Mouse (Mus musculus) forebrain, embryonic 15.5 days (tissue): ENCODE results near the gene Klf3. TPM values are rescaled to one million over a fixed set of nuclear protein-coding genes. Genes with fewer than 3 reads are reported as not detected.
A peak's percentile ranks its signal among the peaks of the same experiment; 100 is the strongest.

Experiments
- ATAC-seq: fragments of 200-750 bp; cut with Nextera tagmentation; replicated peaks from 2 replicates; pipeline ENCODE4 v1.8.0; 2017; ENCODE audit warnings: mild to moderate bottlenecking, moderate TSS enrichment, moderate library complexity
- H3K27ac ChIP-seq: fragments of 300-500 bp; sonication (generic); replicated peaks from 2 replicates; pipeline ENCODE4 v1.5.1; 2015; ENCODE audit warnings: mild to moderate bottlenecking, inconsistent platforms
- H3K27me3 ChIP-seq: fragments of 300-500 bp; sonication (generic); 2 replicates; pipeline ENCODE4 v1.6.1; 2015; ENCODE audit warnings: inconsistent platforms
- H3K36me3 ChIP-seq: fragments of 300-500 bp; sonication (generic); 2 replicates; pipeline ENCODE4 v1.6.1; 2015; ENCODE audit warnings: mild to moderate bottlenecking, inconsistent platforms
- H3K4me1 ChIP-seq: fragments of 300-500 bp; sonication (generic); 2 replicates; pipeline ENCODE4 v1.6.1; 2015; ENCODE audit warnings: inconsistent platforms
- H3K4me2 ChIP-seq: fragments of 300-500 bp; sonication (generic); replicated peaks from 2 replicates; pipeline ENCODE4 v1.6.1; 2015; ENCODE audit warnings: mild to moderate bottlenecking, inconsistent platforms
- H3K4me3 ChIP-seq: fragments of 300-500 bp; sonication (generic); 2 replicates; pipeline ENCODE4 v1.5.1; 2015; ENCODE audit warnings: mild to moderate bottlenecking, inconsistent platforms
- H3K9ac ChIP-seq: fragments of 300-500 bp; sonication (generic); replicated peaks from 2 replicates; pipeline ENCODE4 v1.6.1; 2015; ENCODE audit warnings: mild to moderate bottlenecking, inconsistent platforms
- H3K9me3 ChIP-seq: fragments of 300-500 bp; sonication (generic); 2 replicates; pipeline ENCODE4 v1.6.1; 2016; ENCODE audit warnings: inconsistent platforms
- WGBS: fragments of 180-500 bp; shearing (Covaris S2); methylation state at CpG from one replicate; pipeline ENCODE4 v1.1.7; 2015; ENCODE audit warnings: mixed read lengths; 5-methylcytosine and 5-hydroxymethylcytosine counted together
- polyA plus RNA-seq: library from polyadenylated mRNA; unstranded; fragments of >200 nt; fragmentation: Nextera tagmentation; extraction: Ambion mirVana; gene quantifications from 2 replicates; pipeline ENCODE4 v1.2.1, GENCODE M21; 2015

Klf3 gene
- polyA plus RNA-seq, 1 experiment from 2014 or later = 33.0 TPM

DNA sequence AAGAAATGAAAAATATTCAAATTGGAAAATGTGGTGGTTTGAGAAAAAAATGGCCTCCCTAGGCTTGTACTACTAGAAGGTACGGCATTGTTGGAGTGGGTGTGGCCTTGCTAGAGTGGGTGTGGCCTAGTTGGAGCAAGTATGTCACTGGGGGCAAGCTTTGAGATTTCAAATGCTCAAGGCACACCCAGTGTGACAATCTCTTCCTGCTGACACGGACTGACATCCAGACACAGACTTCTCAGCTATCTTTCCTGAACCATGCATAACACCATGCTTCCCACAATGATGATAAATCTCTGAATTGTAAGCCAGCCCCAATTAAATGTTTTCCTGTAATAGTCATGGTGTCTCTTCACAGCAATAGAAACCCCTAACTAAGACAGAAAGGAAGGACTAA, 44.1 kb downstream of the Klf3 start:
- no peak overlapping the region for H3K9ac ChIP-seq
- H3K4me3 ChIP-seq = no peak overlapping the region
- no peak for ATAC-seq
- H3K27me3 ChIP-seq = no peaks in the 10 kb centered on the region
- 79% methylated on average over 2 of the region's 2 CpGs for WGBS
- H3K27ac ChIP-seq = no peak overlapping the region
- H3K4me2 ChIP-seq = no peak overlapping the region
- H3K4me1 ChIP-seq = no peaks in the 10 kb centered on the region
- no peaks in the 10 kb centered on the region for H3K36me3 ChIP-seq
- H3K9me3 ChIP-seq = 0 out of 2 replicates have a peak, but pooled peaks cover 4% of the 10 kb centered on the region

DNA sequence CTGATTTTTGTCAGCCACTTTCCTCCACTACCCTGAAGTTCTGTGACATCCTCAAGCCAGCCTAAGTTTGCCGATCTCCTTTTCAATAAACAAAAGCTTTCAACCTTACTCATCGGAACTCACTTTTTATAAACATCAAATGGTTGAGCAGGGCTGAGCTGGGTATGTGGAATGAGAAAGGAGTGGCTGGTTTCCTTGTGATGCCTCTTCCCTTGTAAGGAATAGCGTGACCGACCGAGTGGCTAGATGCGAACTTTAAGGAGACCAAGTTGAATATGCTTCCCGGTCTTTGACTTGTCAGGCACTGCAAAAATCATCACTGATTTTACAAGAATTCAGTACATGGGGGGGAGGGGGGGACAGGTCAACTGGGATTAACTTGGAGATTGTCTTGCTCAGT, 46.7 kb downstream of the Klf3 start:
- Histone ChIP-seq H3K9me3 (no peaks in the 10 kb centered on the region), H3K4me3 (no peak overlapping the region), H3K36me3 (no peaks in the 10 kb centered on the region), H3K27me3 (no peaks in the 10 kb centered on the region), H3K9ac (no peak overlapping the region), H3K4me1 (peaks cover 10% of the 10 kb centered on the region), H3K4me2 (no peak overlapping the region), H3K27ac (no peak overlapping the region)
- ATAC-seq = no peak
- 89% methylated on average over 7 of the region's 7 CpGs for WGBS

DNA sequence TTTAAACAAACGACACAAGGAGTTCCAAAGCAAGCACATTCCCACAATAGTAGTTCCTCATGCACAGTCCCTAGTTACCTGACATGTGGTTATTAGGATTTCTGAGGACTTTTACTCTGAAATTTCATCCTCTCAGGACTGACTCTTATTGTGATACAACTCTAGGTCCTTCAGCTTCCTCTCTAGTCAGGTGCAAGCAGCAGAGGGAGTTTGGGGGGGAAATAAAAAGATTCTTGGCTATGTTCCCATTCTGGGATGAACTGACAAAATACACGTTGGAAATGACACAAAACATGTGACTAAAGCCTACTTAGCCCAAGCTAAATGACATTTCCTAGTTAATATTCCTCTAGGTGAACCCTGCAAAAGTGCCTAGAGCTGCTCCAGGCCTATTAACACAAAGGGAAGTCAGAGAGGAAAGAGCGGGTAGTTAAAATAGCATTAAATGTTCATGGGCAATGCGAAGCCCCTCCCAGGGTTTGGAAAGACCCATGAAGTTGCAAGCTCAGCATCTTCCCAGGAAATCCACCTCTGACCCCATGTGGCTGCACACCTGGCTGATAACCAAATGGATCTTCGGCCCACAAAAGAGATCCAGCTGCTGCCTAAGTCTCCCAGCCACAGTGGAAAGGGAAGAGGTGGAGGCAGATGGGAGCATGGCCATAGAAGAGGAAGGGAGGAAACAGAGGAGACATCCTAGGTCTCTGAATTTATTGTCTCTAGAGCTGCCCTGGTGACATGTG, 49.6 kb downstream of the Klf3 start:
- H3K27ac ChIP-seq = peak overlapping the region; percentile 67
- 0 out of 2 replicates have a peak, but pooled peaks cover 5% of the 10 kb centered on the region for H3K9me3 ChIP-seq
- 40% methylated on average over 5 of the region's 5 CpGs for WGBS
- no peaks in the 10 kb centered on the region for H3K36me3 ChIP-seq
- peak; percentile 72 for ATAC-seq
- H3K4me2 ChIP-seq = no peak overlapping the region
- H3K4me3 ChIP-seq = no peak overlapping the region
- no peaks in the 10 kb centered on the region for H3K27me3 ChIP-seq
- peaks cover 10% of the 10 kb centered on the region for H3K4me1 ChIP-seq
- H3K9ac ChIP-seq = no peak overlapping the region

DNA sequence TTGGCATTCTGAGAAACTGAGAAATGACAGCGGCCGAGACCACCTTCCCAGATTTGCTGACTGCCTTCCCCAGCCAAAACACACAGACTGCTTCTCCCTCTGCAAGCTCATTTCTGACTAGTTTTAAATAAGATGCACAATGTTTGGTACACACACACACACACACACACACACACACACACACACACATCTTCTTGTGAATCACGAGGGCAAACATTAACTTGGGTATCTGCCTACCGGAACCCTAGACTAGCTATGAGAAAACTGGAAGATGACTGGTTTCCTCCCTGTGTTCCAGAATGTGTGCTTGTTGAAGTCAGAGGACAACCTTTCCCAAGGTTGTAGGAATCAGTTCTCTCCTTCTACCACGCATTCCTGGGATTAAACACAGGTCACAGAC, 50.2 kb downstream of the Klf3 start:
- Histone ChIP-seq H3K36me3 (no peaks in the 10 kb centered on the region), H3K4me3 (no peak overlapping the region), H3K4me2 (no peak overlapping the region), H3K27ac (peak overlapping the region; percentile 67), H3K9me3 (0 out of 2 replicates have a peak, but pooled peaks cover 5% of the 10 kb centered on the region), H3K9ac (no peak overlapping the region), H3K4me1 (peaks cover 10% of the 10 kb centered on the region), H3K27me3 (no peaks in the 10 kb centered on the region)
- peak; percentile 11; the same call in 1 of the 2 replicates for ATAC-seq
- 75% methylated on average over 5 of the region's 5 CpGs for WGBS

DNA sequence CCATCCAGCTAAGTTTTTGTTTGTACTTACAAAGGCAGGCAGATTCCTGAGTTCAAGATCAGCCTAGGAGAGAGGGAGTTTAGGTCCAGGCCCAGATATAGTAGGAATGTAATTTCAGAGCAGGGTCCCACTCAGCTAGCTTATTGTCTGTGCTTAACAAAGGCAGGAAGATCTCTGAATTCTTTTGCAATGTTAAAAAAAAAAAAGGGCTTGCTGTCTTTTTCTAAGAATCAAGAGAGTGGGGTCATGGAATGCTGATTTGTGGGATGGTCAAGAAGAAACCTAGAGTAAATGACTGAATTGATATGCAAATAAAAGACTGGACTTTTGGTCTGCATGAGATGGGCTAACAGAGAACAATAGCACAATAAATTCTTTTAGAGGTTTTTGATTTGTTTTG, 52.0 kb downstream of the Klf3 start:
- Histone ChIP-seq H3K36me3 (no peaks in the 10 kb centered on the region), H3K4me3 (no peak overlapping the region), H3K9ac (no peak overlapping the region), H3K4me2 (no peak overlapping the region), H3K9me3 (0 out of 2 replicates have a peak, but pooled peaks cover 5% of the 10 kb centered on the region), H3K4me1 (peaks cover 10% of the 10 kb centered on the region), H3K27ac (no peak overlapping the region), H3K27me3 (no peaks in the 10 kb centered on the region)
- ATAC-seq = no peak

DNA sequence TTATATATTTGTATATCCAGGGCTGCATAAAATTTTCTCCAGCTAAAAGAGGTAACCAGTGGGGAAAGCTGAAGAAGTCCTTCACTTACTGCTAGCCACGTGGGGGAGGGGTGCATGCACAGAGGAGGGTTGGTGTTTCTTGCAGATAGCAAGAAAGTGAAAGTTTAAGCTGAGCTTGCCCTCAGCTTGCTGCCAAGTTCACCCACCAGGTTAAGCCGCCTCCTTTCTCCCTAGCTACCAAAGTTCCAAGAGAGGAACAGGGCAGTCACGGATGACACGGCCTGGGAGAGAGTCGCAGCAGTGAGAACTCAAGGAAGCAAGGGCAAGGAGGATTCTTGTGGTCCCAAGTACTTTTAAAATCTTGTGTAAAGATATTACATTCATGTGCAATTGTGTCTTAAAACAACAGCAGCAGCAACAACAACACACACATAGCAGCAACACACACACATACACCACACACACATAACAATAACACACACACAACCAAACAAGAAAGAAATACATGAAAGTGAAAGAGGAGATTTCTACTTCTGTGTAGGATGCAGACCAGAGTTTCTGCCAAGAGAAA, 57.8 kb downstream of the Klf3 start:
- H3K4me3 ChIP-seq = no peak overlapping the region
- H3K9me3 ChIP-seq = no peaks in the 10 kb centered on the region
- WGBS = 55% methylated on average over 5 of the region's 5 CpGs
- ATAC-seq = no peak
- no peaks in the 10 kb centered on the region for H3K27me3 ChIP-seq
- peaks cover 20% of the 10 kb centered on the region for H3K4me1 ChIP-seq
- H3K9ac ChIP-seq = no peak overlapping the region
- no peak overlapping the region for H3K4me2 ChIP-seq
- H3K36me3 ChIP-seq = no peaks in the 10 kb centered on the region
- H3K27ac ChIP-seq = no peak overlapping the region

DNA sequence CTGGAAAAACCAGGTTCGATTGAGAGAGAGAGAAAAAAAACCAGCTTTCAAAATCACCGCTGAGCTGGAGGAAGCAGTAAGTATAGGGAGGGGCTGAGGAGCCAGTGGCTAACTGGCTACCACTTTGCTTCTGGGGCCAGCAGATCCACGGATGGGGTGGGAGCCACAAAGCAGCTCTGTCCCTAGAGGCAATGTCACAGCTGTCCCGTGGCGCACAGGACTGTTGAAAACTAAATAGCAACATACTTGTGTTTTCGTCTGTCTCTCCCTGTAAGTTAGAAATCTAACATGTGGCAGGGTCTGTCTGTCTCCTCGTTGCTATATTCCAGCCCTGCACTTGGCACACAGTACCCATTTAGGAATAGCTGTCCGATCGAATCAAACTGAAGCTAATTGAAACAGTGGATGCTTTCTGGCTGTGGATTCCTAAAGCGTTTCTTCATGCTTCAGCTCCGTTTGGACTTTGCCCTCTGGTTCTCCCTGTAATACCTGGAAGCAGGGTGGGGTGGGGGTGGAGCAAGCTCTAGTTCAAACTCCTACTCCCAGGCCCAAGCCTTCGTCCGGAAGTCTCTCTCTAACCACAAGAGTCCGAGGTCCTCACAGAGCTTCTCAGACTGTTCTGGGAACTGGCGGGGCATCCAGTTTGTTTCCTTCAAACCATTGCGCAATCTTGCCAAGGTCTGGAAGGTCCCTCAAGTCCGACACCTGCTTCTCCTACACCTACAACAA, 58.4 kb downstream of the Klf3 start:
- 59% methylated on average over 17 of the region's 17 CpGs for WGBS

DNA sequence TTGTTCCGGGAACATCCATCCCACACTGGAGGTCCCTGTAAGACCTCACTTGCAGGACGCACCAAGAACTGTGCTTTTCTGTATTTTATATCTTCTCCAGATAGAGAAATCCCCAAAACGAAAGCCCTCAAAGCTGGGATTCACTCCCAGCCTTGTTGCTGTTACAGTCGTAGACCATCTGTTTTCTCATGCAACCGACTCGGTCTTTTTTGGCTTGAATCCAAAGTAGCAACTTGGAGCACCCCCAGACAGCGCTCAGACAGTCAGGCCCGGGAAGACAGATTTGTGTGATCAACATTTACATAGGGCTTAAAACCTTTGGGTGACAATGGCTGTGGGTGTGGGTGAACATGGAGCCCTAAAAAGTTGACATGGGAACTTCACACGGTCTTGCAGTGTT, 59.1 kb downstream of the Klf3 start:
- Histone ChIP-seq H3K4me2 (0 out of 2 replicates have a peak overlapping the region, but pooled peaks have one; percentile 0), H3K4me1 (peaks cover 20% of the 10 kb centered on the region), H3K9ac (no peak overlapping the region), H3K36me3 (no peaks in the 10 kb centered on the region), H3K27me3 (no peaks in the 10 kb centered on the region), H3K4me3 (no peak overlapping the region), H3K9me3 (no peaks in the 10 kb centered on the region), H3K27ac (peak overlapping the region; percentile 53)
- peak; percentile 89 for ATAC-seq
- WGBS = 45% methylated on average over 9 of the region's 9 CpGs

More for the DNA sequence above, 58.4 kb downstream of the Klf3 start:
- no peak overlapping the region for H3K9ac ChIP-seq
- H3K27me3 ChIP-seq = no peaks in the 10 kb centered on the region
- no peaks in the 10 kb centered on the region for H3K9me3 ChIP-seq
- peak overlapping the region; percentile 53 for H3K27ac ChIP-seq
- peaks cover 20% of the 10 kb centered on the region for H3K4me1 ChIP-seq
- ATAC-seq = peak; percentile 57
- 0 out of 2 replicates have a peak overlapping the region, but pooled peaks have one; percentile 22 for H3K4me2 ChIP-seq
- H3K36me3 ChIP-seq = no peaks in the 10 kb centered on the region
- no peak overlapping the region for H3K4me3 ChIP-seq

DNA sequence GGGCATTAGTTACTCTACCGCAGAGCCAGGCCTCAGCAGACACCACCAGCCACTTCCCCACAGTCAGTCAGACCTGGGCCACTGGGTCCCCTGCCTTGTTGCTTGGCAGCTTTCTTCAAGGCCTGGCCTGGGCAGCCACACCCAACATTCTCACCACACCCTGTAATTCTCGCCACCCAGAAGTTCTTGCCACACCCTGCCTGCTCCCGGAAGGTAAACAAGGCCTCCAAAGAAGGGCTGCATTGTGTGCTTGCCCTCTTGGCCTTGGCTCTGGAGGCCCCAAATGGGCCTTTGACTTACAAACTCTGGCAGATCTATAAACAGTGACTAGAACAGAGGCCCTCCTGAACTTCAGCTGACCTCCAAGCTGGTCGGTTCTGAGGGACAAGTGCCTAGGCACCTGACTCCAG, 61.5 kb downstream of the Klf3 start:
- no peak overlapping the region for H3K4me3 ChIP-seq
- no peak overlapping the region for H3K9ac ChIP-seq
- H3K9me3 ChIP-seq = no peaks in the 10 kb centered on the region
- H3K4me2 ChIP-seq = no peak overlapping the region
- H3K4me1 ChIP-seq = peaks cover 20% of the 10 kb centered on the region
- 70% methylated on average over 4 of the region's 4 CpGs for WGBS
- H3K27me3 ChIP-seq = no peaks in the 10 kb centered on the region
- no peak for ATAC-seq
- H3K36me3 ChIP-seq = no peaks in the 10 kb centered on the region
- H3K27ac ChIP-seq = no peak overlapping the region

DNA sequence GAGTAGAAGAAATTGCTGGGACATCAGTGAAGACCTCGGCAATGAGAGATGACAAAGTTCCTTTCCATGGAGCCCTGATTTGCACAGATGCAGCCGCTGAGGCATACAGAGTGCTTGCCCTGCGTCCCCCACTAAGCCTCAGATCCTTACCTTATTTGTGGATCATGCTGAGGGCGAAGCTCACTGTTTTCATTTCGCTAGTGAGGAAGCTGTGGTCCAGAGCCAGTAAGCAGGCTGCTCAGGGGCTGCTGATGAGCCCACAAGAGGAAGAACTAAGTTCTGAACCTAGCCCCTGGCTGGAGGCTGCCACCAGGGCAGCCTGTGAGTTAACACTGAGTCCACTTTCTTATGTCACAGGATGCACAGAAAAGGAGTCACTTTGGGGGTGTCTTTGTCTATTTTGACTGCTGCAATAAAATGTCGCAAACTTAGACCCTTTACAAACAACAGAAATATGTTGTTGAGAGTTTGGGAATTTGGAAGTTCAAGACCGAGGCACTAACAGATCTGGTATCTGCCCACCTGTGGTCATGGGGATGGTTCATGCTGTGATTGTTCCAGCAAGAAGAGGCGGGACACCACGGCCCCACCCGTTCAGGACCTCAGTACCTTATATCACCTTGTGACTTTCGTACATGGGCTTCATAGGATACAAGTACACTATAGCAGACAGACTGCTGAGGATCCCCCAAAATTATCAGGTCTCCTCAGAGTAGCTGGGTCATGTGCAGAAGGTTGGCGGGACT, 62.2 kb downstream of the Klf3 start:
- Histone ChIP-seq H3K4me1 (peaks cover 20% of the 10 kb centered on the region), H3K9me3 (no peaks in the 10 kb centered on the region), H3K4me3 (no peak overlapping the region), H3K27me3 (no peaks in the 10 kb centered on the region), H3K4me2 (no peak overlapping the region), H3K36me3 (no peaks in the 10 kb centered on the region), H3K27ac (no peak overlapping the region), H3K9ac (no peak overlapping the region)
- no peak for ATAC-seq
- WGBS = 85% methylated on average over 12 of the region's 12 CpGs

DNA sequence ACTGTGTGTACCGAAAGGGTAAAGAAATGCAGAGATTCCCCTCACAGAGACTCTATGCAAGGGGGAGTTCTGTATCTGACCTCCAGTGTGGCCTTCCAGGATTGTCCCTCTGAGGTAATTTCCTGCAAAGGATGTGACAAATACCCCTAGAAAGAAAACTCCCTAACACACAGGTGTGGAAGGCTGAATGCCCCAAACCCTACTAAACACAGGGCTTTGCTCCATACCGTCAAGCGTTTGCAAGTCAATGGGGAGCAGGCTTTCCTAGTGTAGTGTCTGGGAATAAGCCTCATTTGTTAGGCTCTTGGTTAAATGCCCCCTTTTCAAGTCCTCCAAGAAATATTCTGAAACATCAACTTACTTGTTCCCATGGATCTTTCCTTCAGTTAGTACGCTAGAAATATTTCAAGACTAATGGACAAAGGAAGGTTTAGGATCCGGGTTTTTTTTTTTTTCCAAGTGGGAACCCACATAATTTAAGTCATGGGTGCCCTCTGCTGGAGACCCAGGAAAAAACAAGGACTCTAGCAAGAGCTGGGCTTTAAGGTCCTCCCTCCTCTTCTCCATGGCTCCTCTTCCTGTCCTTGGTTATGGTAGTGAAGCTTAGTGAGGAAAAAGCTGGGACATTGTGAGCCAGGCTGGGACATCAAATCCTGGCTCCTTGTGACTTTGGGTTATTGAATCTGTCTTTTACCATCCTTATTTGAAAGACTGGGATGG, 63.3 kb downstream of the Klf3 start:
- ATAC-seq = no peak
- no peaks in the 10 kb centered on the region for H3K27me3 ChIP-seq
- no peak overlapping the region for H3K27ac ChIP-seq
- H3K4me3 ChIP-seq = no peak overlapping the region
- no peaks in the 10 kb centered on the region for H3K9me3 ChIP-seq
- no peak overlapping the region for H3K9ac ChIP-seq
- H3K4me2 ChIP-seq = no peak overlapping the region
- WGBS = 33% methylated on average over 5 of the region's 5 CpGs
- H3K4me1 ChIP-seq = peaks cover 13% of the 10 kb centered on the region
- no peaks in the 10 kb centered on the region for H3K36me3 ChIP-seq
